Mouse (Mus musculus) c-Kit-positive CD71-positive TER-119-positive erythroid progenitor cells, embryonic 14.5 days (primary cell): ENCODE results near the gene Snx12.
A peak's percentile ranks its signal among the peaks of the same experiment; 100 is the strongest.

ENCODE experiments used
- DNase-seq: peaks from one replicate; pipeline ENCODE4 v3.0.0-alpha.2; 2013; ENCODE audit warnings: low spot score

The Snx12 gene

DNA sequence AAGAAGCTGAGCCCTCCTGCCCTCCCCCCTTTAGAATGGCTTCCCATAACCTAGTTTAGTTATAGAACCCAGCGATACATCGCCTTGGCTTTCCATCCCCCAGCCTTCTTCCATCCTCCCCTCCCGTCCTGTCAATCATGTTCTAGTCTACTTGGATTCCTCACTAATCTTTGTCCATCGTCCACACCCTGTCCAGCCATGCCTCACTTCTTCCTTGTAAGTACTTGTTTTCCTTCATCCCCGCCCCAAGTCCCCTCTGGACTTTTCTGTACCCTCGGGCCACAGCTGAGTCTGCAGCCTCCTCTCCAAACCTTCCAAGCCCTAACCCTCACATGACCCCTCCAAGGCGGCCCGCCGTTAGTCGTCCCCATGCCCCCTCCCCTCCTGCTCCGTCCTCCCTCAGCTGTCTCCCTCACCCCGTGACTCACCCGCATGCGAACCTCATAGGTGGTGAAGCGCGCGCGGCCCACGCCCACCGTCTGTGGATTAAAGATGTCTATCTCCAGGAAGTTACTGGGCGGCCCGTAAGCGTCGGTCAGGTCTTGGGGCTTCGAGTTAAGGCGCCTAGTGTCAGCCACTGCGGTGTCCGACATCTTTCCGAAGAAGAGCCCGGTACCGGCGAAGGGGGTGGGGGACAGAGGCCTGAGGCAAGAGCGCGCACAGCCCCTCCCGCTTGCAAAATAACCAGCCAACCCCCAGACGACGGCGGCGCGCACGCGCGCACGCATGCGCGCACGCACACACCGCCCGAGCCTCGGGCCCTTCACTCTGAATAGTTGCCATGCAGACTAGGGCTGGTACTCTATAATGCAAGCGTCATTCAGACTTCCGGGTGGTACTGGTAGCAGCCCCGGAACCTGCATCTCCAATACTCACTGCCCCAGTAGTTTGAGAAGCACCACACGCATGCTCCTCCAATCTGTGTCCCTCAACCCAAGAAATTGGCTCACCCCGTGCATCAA is at the start of gene Snx12:
TSS of gene Snx12 (minus strand) at position 730 of the 962 bp plus-strand sequence.
- peak; percentile 67 for DNase-seq

DNA sequence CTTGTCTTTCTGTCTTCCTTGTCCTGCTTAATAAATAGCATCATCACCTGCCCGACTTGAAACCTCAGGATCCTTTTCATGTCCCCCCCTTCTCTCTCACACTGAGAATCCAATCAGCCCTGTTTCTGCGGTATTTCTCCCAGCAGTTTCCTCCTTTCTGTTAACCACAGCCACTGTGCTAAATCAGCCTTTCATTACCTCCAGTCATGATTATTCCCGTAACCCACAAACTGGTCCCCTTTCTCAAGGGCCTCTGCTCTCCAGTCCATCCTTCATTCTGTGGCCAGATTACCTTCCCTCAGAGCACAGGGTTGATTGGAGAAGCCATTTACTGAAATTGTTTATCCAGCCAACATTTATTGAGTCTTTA is 46.4 kb upstream of the Snx12 start, which contains the start of gene Gm20489:
TSS of gene Gm20489 (minus strand) at position 269 of the 370 bp plus-strand sequence.
- no peak for DNase-seq

DNA sequence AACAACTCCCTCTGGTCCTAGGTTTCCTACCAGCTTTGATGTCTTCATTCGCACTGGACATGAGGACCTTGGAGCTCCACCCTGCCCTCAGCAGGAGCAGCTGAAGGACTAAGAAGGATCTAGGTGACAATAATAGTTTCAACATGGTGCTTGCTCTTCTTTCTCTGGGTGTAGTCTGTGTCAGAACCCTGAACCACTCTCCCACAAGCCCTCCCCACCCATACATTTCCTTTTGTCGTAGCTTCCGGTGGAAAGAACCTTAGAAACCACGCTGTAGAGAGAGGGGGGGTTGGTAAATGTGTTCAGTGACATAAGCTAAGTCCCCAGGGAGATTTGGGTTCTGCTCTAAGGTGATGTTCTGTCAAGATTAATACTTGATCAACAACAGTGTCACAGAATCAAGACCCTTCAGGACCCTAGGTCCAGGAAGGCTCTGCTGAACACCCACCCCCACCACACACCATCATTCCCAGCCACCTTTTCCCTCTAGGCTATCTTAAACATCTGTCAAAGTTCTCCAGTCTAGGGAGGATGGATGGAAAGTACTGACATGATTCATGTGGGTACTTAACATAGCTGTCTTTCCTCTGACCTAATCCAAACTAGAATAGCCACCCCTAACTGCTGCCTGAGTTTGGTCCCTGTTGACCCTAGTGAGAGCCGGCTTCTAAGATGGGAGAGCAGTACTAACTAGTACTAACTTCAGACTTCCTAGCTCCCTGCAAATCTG is 45.8 kb upstream of the Snx12 start, which contains the start of gene Il2rg:
TSS of gene Il2rg (minus strand) at position 231 of the 730 bp plus-strand sequence.
- DNase-seq = no peak

DNA sequence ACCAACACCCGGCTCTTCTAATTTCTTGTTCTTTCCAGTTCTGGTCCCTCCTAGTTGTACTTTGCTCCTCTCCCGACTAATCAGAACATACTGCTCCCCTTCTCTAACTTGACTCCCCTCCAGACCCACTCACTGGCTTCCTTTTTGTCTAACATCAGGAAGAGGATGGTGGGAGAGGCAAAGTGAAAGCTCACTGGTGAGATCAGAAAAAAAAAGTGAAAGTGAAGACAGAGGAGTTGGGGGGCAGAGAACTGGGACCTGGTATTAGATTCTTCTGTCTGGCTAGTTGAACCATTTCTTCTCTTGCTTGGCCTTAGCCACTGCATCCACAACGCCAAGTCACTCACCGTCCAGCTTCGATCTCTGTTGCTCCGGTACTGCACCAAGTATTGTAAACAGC is 44.3 kb upstream of the Snx12 start:
- DNase-seq = no peak

DNA sequence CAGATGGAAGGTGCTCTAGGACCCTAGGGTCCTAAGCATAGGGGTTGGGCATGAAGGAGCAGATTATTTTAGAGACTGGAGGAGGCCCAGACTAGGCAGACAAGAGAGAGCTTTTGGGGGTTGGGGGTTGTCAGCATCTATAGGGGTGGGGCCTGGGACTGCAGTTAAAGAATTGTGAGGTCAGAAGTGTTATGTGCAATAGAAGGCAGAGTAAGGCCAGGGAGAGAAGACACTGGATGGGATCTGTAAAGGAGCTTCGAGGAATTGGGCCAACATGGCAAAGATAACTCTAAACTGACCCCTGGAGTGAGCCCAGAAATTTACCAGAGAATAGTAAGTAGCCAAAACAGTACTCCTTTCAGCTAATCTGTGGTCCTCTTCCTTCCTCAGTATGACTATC is 41.5 kb upstream of the Snx12 start, which contains the start of gene Gm614:
TSS of gene Gm614 (minus strand) at position 101 of the 400 bp plus-strand sequence.
- DNase-seq = no peak

DNA sequence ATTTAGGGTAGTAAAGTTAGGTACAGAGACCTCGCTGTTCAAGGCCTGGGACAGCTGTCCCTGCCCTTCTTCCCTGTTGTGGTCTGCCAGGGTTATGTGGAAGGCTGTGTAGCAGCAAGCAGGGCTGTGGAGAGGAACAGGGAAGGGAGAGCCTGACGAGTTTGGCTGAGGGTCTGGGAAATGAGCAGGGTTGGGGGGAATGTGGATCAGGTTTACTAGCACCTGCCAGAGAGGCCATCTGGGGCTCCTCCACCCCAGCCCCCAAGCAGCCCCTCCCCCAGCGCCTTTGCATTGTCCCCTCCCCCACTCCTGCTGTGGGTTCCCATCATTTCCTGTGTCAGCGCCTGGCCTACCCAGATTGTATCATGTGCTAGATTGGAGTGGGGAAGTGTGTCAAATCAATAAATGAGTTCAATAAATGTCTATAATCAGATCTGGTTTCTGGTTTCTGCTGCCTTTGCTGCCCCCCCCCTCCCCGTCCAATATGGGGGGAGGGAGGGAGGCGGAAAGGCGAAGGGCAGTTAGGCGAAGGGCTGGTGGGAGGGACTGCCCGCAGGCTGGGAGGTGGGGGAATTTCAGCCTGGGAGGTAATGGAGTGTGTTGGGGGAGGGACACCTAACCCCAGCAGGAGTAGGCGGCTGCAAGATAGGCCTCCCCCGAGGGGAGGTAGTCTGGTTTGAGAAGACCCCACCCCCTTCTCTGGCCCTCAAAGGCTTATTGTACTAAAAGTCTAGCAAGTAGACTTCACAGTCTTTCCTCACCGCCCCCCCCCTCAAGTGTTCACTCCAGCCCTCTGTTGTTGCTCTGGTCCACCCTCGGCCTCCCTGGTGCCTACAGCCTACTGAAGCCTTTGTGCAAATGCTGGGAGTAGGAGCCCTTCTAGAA is 38.3 kb upstream of the Snx12 start:
- no peak for DNase-seq

DNA sequence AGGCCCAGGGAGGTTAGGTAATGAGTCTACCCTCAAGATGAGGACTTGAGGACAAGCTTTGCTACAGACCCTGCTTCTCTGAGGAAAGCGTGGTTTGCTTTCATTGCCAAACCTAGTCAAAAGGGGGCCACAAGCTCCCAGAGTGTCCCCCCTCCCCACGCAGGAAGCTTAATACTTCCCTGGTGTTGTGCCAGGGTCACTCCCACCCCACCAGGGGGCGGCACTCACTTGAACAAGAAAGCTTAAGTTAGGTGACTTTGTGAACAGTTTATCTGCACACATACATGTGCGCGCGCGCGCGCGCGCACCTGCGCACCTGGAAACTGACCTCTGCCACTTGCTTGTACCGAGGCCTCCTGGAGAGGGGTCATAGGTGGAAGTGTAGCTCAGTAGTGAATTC is 34.2 kb upstream of the Snx12 start:
- no peak for DNase-seq

DNA sequence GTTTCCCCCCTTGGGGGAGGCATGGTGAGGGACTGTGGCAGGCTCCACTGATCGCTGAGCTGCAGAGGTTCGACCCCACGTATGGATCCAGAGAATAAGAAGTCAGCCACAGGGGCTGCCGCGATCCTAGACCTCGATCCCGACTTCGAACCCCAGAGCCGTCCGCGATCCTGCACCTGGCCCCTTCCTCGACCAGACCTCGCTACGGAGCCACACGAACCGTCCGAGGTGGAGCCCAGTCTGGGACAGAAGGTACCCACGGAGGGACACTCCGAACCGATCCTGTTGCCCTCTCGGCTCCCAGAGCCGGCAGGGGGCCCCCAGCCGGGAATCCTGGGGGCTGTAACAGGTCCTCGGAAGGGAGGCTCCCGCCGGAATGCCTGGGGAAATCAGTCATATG is 32.4 kb upstream of the Snx12 start:
- DNase-seq = no peak

DNA sequence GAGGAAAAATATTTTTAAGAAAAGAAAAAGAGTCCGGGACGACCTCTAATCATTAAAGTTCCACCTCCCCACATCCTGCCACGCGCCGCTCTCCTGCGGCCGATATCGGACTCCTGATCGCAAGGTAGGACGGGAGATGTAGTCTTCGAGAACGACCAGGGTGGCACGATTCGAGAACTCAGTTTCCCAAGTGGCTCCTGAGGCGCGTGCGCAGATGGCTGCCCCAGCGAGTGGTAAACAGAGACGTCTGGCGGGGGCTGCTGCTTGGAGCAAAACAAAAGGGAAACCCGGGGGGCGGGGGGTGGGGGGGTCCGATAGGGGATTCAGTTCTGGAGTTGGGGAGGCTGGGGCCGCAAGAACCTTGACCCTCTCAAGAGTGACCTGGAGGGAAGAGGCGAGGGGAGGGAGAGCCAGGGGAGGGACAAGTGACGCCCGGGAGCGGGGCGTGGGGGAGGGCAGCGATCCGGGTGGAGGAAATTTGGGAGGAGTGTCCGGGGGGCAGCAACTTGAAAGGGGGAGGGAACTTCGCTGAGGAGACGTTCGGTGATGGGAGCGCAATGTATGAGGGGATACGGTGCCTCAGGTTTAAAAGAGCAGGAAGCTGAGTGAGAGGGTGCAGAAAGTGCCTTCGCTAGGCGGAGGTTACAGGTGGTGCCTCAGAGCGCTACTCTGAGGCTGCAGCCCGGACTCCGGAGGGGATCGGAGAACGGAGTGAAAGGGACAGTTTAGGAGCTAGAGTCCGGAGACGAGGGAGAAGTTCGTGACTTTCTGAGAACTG is 31.8 kb upstream of the Snx12 start, which contains the start of gene Foxo4:
TSS of gene Foxo4 (plus strand) at position 577 of the 778 bp plus-strand sequence.
- DNase-seq = peak; percentile 82

DNA sequence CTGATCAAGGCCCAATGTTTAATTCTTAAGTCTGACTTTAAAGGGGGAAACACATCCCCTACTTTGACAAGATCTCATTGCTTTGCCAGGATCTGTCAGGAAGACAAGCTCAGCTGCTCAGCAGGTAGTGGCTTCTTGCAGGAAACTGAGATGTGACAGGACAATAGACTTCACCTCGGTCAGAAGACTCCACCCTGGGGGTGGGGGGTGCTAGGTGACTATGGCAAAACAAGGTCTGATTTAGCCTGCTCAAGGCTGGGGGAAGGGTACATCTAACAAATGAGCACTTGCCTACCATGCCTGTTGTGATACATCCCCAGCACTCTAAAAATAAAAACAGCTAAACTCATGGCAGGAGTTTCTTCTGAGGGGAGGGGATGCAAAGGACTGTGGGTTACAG is 22.6 kb upstream of the Snx12 start:
- no peak for DNase-seq

DNA sequence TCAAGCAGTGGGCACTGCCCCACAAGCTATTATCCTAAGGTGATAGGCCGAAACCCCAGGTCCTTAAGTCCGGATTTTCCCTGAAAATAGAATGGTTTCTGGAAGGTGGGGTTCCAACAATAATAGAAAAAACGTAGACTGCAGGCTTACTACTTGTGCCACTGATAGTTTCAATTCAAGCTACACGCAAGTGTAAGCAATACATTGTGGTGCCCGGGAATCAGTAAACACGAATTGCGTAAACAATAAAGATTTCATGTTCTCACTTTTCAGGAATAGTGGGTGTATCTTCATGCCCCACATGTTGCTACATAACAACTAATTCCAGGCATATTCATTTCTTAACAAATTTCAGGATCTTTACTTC is 416 bp upstream of the Snx12 start:
- DNase-seq = no peak

DNA sequence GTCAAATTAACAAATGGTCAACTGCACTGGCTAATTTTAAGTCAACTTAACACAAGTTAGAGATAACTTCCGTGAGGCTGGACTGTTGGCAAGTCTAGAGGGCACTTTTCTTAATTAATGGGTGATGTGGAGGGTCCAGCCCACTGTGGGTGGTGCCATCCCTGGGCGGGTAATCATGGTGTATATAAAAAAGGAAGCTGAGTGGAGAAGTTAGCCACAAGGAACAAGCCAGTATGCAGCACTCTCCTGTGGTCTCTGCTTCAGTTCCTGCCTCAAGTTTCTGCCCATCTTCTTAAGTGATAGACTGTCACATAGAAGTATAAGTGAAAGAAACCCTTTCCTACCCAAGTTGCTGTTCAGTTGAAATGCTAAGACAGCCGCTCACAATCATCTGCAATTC is 33.1 kb downstream of the Snx12 start:
- no peak for DNase-seq

DNA sequence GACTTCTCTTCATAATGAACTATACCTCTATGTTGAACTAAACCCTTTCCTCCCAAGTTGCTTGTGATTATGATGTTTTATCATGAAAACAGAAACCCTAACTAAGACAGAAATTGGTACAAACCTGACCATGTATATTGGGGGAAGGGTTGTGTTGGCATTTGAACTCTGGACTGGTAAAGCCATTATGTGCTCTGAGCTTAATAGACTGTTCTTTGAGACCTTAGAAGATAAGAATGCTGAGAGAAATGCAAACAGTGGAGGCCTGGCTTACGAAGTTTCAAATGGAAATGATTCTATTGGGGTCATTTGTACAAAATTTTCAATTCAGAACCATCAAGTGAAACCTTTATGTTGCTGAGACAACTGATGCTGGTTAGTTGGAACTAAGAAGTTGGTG is 34.7 kb downstream of the Snx12 start:
- no peak for DNase-seq

DNA sequence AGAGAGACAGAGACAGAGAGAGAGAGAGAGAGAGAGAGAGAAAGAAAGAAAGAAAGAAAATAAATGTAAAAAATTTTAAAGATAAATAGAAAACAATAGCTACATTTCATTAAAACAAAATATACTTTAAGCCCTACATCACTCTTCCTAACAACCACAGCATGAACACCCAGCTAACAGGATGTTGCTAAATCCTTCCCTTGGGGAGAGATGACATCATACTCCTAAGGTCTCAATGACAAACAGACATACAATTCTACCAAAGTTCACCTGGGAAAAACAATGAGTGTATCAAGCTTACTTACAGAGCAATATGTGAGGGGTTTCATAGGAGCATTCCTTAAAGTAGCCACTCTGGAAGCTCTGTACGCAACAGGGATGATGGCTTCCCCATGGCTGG is 49.0 kb downstream of the Snx12 start:
- DNase-seq = no peak

DNA sequence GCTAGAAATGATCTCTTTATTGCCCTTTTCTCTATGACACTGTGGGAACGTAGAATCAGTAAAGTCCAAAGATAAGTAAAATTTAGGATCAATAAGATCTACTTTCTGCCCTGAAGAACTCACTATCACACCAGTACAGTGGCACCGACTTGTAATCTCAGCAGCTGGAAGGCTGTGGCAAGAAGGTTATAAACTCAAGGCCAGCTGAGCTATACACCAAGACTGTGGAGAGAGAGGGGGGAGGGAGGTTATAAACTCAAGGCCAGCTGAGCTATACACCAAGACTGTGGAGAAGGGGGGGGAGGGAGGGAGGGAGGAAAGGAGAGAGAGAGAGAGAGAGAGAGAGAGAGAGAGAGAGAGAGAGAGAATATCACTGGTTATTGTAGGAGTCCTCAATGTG is 53.9 kb downstream of the Snx12 start:
- no peak for DNase-seq

DNA sequence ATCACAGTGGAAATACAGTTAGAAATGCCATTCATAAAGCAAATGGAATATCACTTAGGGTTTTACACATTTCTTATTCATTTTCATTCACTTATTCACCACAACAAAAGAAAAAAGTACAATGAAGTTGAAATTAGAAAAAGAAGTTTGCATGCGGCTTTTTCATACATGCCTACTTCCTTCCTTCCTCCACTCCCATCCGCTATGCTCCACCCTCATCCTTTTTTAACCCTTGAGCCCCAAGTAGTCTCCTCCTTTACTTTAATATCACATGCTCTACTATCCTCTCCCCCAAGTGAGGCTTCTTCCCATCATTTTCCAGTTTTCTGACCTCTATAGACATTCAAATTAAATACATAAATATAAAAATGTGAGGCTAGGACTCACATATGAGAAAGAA is 58.6 kb downstream of the Snx12 start:
- DNase-seq = no peak

DNA sequence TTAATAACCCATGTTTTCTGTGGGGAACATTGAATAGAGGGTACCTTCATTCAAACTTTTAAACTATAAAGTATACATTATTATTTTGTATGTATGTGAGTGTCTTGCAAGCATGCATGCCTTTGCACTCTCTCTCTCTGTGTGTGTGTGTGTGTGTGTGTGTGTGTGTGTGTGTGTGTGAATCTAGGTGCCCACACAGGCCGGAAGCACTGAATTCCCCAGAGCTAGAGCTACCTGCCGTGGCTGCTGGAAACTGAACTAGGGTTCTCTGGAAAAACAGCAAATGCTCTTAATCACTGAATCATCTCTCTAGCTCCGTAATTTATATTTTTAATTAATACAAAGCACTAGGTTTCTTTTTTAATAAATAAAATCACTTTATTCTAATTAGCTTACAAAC is 59.1 kb downstream of the Snx12 start:
- no peak for DNase-seq

DNA sequence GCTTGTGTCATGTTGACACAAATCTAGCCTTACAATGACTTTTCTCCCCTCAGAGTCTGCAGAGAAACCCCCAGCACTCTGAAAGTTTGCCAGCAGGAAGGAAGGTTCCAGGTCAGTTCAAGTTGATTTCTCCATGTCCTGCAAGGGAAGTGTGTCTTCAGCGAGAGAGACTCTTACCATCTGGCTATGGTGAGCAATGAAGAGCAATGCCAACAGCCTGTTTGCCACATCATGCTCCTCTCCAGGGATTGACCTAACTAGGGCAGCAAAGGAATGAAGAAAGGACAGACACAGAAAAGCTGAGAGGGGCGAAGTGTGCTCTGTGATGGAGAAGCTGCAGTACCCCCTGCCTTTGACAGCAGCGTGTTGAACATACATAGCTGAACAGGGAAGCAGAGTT is 59.8 kb downstream of the Snx12 start:
- no peak for DNase-seq

DNA sequence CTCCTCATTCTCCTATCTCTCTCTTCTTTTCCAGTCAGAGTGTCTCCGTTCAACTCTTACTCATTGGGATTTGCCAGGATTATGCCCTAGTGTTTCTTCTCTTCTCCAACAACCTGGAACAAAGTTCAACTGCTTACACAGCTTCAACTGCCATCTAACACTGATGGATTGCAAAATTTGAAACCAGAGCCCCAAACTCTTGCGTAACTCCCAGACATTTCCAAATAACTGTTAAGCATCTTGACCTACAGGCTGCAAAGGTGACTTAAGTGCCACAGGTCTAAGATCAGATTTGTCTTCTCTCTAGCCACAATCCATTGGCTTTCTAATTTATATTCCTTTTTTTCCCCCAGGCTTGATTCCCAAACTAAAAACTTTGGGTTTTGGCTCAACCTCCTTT is 64.9 kb downstream of the Snx12 start:
- no peak for DNase-seq

DNA sequence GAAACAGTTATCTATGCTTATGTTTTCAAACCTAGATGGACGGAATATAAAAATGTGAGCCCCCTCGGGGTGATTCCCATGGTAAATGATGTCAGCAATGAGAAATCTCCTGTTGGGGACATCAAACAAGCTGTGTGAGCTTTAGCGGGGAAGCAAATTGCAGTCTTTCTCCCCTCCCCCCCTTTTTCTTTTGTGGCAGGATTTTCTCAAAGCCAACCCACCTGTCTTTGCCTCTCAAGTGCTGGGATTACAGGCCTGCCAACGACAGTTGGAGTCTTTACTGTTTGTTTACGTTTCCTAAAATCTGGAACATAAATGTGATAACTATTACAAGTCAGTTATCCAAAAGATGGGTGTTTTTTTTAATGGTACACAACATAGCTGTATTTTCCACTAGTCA is 66.0 kb downstream of the Snx12 start:
- no peak for DNase-seq

DNA sequence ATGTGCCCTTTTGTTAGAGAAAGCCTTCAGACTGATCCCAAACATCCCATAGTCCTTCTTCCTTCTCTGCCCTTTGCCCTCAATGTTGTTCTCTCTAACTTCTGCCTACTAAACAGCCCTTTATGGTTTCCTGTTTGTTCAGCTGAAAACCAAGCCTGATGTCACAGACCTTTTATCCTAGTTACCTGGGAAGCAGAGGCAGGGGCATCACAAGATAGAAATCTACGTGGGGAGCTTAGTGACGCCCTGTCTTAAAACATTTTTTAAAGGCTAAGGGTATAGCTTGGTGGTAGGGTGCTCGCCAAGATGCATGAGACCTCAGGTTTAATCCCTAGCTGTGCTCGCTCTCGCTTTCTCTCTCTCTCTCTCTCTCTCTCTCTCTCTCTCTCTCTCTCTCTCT is 74.9 kb downstream of the Snx12 start:
- no peak for DNase-seq
